Mouse (Mus musculus) adrenal gland, adult 8-10 months (tissue): ENCODE data around the gene Mttp. TPM values are rescaled to one million over a fixed set of nuclear protein-coding genes. Genes with fewer than 3 reads are reported as not detected.

Experiments
- DNase-seq: peaks from one replicate; pipeline ENCODE4 v3.0.0; 2022
- total RNA-seq, 4 experiments: library from RNA; stranded (reverse); gene quantifications; 2 replicates each; pipeline ENCODE4 v1.2.4; 2022

The Mttp gene
- total RNA-seq, 4 experiments from 2014 or later: 5.9 to 11.8 (median 8.8) TPM

DNA sequence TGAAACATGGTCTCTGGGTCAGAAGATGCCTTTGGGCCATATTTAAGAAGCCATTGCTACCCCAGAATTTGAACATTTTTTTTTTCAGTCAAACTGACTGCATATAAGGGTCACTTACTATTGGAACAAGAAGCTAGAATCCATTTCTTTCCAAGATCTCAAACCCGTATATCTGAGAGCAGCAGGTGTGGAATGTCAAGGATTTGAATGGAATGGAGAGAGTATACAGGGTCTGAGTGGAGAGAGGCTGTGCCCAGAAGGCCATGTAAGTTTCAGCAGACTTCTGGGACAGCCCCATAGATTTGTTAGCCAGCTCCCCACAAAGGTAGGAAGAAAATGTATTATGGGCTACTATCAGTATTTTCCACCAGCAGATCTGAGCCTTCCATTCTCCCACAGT, 66.1 kb downstream of the Mttp start:
- DNase-seq: no peak

DNA sequence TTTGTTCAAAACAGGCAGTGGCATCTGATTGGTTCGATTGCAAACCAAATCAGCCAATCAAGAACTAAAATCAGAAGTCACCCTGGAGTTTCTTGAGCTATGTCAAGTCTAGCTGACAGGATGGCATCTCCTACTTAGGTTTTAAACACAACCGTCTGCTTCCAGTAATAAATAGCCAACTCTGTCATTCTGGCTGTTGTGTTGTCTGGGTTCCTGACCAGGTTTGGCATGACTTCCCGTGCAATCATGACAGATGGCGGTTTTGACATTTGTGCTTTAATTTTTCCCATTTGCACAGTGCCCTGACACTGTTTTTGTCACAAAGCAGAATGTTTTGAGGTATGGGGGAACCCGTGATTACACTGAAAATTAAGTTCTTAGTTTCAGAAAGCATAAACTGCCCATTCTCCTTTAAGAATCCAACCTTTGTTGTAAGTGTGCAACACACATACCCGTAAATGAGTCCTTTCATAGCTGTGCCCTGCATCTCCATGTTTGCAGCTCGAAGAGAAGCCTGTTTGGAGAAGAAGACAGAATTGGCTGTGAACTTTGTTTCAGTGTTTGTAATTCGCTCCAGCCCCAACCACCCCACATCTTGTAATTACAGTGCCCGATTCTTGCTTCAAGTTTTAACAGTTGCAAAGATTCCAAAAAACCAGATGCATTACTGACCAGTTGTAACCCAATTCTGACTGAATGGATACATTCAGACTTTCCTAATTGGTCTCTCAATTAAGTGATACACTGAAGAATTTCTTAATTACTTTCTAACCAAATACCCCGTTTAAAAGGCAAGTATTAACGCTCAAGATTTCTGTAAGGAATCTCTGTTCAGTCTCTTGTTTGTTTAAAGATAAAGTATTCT, 67.1 kb downstream of the Mttp start:
- DNase-seq: no peak

DNA sequence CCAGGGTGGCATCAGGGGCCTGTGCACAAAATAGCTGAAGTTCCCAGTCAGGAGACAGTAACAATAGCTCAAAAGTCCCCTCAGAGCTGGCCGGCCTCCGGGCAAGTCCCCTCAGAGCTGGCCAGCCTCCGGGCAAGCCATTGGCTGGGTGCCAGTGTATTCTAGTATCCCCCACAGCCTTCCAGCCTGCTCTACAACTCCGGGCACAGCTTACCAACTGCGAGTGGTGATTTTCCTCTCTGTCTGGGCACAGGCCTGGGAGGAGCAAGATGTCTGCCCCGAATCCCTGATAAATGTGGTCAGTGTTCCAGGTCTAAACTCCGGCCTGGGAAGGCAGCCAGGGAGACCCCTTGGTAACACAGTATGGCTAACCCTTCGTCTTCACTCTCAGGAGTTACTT, 69.6 kb downstream of the Mttp start:
- no peak for DNase-seq

DNA sequence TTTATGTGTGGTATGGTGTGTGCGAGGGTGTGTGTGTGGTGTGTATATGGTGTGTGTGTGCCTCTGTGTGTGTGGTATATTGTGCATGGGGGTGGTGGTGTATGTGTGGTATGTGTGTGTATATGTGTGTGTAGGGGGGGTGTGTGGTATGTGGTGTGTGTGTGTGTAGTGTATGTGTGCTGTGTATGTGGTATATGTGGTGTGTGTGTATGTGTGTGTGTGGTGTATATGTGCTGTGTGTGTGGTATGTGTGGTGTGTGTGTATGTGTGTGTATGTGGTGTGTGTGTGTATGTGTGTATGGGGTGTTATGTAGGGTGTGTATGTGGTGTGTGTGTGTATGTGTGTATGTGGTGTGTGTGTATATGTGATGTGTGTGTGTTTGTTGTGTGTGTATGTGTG, 70.6 kb downstream of the Mttp start:
- no peak for DNase-seq

GRCm38 (mm10) chr3:138071476-138072073, 73.2 kb downstream of the Mttp start:
- DNase-seq: no peak

- no peak for DNase-seq
Measured at GRCm38 (mm10) chr3:138071004-138071403, 73.8 kb downstream of the Mttp start.

- DNase-seq: no peak
Measured at GRCm38 (mm10) chr3:138069756-138070511, 74.8 kb downstream of the Mttp start.

- DNase-seq: no peak
Measured at GRCm38 (mm10) chr3:138068103-138068502, 76.7 kb downstream of the Mttp start.

DNA sequence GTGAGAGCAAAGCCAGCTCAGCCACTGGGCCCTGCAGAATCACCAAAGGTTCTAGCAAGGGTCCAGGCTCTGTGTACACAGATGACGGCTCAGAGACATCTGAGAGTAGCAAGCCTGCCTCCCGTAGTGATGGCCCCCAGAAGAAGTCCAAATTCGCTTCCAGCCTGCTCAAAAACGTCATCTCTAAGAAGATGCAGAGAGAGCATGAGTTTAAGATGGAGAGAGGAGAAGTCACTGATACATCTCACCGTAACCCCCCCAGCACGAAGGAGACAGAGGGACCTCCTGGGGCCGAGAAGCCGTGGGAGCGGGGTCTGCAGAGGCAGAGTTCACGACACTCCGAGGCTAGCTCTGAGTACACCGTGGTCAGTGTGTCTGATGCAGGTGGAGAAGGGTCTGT, 77.5 kb downstream of the Mttp start, which contains the start of gene Gm5105:
Gm5105 (minus strand) TSS at position 101 of the 400 bp plus-strand sequence.
- no peak for DNase-seq

- DNase-seq: no peak
Measured at GRCm38 (mm10) chr3:138066348-138066856, 78.4 kb downstream of the Mttp start.

DNA sequence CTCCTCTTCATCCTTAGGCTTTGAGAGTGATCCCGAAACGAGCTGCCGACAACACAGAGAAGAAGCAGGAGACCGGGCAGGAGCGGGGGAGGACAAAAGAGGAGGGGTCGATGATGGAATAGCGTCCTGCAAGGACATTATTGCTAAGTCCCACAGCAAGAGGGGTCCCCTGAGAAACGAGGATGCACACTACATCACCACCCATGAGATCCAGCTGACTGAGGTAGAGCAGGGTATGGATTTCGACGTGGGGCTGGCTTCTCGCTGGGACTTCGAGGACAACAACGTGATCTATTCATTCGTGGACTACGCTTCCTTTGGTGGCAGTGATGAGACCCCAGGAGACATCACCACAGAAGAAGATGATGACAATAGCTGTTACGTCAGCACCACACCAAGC, 78.8 kb downstream of the Mttp start:
- no peak for DNase-seq

GRCm38 (mm10) chr3:138064732-138065645, 79.8 kb downstream of the Mttp start, which contains the start of gene 1110002E22Rik:
Gene 1110002E22Rik (plus strand): TSS chr3:138065052.
- DNase-seq: no peak

- peak; percentile 37 for DNase-seq
Measured at GRCm38 (mm10) chr3:138063731-138064329, 80.9 kb downstream of the Mttp start.

DNA sequence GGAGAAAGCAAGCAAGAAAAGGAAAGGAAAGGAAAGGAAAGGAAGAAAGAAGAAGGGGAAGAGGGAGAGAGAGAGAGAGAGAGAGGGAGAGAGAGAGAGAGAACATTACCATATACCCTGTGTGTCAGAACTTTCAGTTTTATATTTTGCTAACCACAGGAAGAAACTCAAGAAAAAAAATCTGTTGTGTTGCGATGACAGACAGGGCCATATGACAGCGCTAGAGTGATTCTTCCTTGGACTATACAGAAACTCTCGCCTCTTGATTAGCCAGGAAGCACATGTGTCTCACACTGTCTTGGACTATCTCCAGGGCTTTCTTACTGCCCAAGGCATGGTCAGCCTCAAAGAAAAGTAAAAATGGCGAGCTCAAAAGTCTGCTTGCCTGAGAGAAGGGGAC, 82.1 kb downstream of the Mttp start:
- no peak for DNase-seq

GRCm38 (mm10) chr3:138061205-138061911, 83.4 kb downstream of the Mttp start:
- DNase-seq: no peak

DNA sequence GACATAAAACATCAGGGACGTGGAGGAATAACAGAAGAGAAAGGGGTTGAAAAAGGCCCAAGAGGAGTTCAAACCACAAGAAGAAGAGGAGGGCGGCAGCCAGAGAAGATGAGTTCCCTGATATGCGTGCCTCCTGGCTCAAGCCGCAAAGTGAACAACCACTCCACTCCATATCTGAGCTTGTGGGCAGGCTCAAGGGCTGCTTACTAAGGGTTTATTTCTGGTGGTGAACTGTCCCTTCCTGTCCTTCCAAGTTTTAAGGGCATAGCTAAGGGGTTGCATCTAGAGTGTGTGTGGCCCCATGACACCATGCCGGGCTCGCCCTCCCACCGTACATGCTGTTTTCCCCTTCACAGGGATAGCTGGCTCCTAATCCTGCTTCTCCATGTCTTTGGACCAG, 84.3 kb downstream of the Mttp start:
- no peak for DNase-seq

DNA sequence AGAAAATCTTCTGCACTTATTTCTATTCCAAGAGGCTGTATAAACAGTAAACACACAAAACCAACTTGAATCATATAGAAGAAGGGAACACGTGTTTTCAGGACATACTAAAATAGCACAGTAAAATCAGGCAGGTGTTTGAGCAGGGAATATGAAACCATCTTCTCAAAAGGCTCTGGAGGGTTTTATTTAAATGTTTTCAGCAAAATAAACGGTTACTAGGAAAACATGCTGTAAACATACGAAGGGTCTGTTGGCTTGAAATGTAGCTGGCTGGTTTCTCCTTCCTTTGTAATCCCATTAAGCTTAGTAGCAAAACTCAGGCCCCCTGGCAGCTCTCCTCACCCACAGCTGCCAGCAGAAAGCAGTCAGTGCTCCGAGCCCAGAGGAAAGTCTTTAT, 86.5 kb downstream of the Mttp start:
- DNase-seq: no peak

- DNase-seq: no peak
Measured at GRCm38 (mm10) chr3:138056976-138057375, 87.8 kb downstream of the Mttp start.

DNA sequence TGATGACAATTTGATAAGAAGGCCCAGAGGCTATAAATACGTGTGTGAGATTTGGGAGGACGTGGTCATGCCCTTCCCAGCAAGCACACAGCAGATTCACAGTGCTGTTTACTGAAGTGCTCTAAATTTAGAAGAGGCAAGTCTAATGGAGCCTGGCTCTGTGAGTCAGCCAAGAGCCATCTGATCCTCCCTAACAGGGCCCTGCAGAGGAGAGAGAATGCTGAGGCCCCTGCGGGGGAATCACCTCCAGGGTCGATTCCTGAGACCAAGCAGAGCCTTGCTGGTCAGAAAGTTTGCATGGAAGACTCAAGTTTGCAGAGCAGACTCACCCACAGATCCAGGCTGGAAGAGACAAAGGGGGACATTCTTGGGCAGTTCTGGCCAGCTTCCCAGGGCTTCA, 90.8 kb downstream of the Mttp start:
- no peak for DNase-seq

DNA sequence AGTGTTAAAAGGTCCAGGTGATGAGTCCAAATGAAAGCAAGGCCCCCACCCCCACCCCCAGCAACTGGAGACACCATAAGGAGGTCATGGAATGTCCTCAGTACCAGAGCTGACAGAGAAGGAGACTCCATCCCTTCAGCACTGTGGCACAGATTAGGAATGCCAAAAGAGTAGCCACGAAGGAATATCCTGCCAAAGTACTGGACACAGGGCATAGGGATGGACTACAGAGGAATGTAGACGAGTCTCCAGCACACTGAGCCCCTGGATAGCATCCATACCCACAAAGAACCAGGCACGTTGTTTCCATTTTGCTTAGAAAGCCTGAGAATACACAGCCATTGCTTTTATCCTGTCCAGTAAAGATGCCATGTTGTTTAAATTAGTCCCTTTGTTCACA, 93.3 kb downstream of the Mttp start:
- no peak for DNase-seq

DNA sequence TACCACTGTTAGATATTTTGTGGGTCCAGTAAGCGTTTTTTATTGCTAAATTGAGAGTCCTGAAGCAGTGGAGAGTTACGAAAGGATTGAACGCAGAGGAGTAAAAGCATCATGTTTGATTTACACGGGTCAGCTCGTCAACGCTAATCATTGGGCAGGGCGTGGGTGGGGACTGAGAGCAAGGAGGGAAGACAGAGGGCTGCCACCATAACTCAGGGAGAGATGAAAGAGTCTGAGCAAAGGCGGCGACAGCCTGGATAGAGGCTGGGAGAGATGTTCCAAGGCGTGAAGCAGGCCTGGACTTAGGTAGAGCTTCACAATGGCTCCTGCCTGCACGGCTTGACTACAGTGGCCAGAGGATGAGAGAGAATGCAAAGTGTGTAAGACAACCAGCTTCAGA, 94.0 kb downstream of the Mttp start:
- DNase-seq: no peak
